Mouse (Mus musculus) NIH3T3 (cell line): ENCODE results near the gene Uba7.

ENCODE experiments used
- DNase-seq: peaks from one replicate; pipeline ENCODE4 v3.0.0-alpha.2; 2012; ENCODE audit warnings: low read depth

Gene Uba7

GRCm38 (mm10) chr9:107961881-107962280 lies 13.4 kb upstream of the Uba7 start:
- peak; percentile 83 for DNase-seq

DNA sequence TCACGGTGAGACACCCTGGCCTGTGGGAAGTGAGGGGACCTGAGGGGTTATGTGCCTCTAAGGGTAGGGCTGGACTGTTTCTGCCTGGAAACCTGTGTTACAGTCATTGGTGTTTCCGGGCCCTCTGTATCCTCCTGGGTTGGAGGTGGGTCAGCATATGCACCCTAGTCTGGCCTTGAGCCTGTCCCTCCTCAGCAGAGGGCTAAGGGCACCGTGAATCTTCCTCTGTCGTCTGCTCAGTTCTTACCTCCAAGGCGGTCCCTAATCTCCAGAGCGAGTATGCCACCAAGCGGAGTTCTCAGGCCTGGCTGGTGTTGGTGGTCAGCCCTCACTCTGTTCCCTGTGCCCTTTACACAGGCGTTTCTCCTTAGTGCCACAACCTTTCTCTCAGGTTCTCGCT lies 12.4 kb upstream of the Uba7 start:
- DNase-seq = no peak

DNA sequence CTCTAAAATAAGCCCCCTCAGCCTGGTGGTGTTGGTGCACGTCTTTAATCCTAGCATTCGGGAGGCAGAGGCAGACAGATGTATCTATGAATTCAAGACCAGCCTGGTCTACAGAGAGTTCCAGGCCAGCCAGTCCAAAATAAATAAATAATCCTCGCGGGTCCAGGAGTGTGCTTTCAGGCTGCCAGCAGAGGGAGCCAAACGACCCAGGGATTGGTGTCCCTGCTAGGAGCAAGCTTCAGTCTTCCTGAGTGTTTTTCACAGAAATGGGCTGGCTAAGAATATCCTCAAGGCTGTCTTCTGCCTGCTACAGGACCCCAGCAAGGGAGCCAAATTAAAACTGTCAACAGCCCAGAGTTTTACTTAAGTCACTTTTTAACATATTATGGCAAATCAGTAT lies 11.6 kb upstream of the Uba7 start:
- DNase-seq = peak; percentile 93

DNA sequence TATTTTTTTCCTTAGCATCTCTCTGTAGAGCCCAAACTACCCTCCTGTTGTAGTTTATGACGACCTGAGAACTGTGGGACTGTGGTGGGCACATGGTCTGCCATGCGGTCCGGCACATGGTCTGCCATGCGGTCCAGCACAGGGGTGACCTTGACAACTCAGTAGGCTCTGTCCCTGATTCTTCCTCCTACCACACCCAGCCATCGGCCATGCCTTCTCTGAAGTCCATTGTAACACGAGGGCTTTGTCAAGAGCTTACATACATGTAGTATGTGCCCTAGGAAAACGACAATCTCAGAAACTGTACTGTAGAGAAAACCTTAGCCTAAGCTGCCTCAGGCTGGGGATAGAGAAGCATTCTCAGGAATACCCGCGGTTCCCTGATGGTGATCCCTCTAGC lies 10.6 kb upstream of the Uba7 start:
- no peak for DNase-seq

DNA sequence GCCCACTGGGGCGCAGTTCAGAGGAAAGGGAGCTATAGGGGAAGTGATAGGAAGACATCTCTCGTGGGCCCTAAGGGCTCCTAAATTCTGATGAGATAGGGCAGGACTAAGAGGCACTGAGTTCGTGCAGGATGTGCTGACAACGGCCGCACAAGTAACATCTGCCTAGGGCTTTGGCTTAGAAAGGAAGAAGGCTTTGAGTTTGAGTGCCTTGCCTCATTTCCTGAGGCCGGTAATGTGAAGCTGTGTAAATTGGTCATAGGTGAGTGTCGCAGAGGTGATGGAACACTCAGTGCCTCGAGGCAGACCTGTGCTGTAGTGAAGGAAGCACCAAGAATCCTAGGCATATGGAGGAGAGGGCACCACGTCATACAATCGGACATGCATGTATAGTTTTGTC lies 8.6 kb upstream of the Uba7 start:
- no peak for DNase-seq

DNA sequence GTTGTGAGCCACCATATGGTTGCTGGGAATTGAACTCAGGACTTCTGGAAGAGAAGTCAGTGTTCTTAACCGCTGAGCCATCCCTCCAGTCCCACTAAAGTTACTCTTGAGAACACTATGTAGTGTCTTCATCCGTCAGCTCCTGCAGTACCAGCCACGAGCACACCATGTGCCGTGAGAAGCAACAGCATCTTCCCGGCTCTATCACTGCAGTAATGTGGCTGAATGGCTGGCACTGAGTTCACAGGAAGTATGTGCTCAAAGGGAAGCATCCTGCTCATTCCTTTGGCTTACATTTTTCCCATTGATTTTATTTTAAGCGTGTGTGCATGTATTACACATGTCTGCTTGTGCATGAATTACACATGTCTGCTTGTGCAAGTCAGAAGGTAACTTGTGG lies 7.9 kb upstream of the Uba7 start:
- DNase-seq = no peak

DNA sequence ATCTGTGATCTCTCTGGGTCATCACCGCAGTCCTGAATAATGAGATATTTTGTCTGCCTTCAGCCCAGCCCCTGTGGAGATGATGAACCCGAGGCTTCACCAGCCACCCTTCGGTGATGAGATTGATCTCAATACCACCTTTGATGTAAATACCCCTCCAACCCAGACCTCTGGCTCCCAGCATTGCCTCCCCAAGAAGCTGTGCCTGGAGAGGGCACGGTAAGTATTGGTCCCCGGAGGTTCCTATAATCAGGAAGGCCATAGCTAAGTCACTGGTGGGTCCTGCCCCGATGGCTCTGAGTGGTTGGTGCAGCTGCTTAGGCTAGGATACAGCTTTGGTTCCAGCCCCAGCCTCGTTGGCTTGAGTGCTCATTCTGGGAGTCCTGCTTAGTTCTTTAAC lies 6.8 kb upstream of the Uba7 start:
- no peak for DNase-seq

DNA sequence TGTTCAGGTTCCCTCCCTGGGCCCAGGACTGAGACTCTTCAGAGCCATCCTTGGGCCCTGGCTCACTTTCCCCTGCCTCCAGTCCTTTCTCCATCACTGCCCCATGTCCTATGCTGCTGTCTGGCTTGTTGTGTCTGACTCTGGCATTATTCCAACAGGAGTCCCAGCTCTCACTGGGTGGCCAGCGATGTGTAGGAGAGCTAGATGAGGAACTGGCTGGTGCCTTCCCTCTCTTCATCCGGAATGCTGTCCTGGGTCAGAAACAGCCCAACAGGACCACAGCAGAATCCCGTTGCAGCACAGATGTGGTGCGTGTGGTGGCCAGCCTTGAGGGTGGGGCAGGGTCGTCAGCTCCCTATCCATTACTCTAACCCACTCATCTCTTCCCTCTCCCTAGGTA lies 5.0 kb upstream of the Uba7 start:
- DNase-seq = no peak

GRCm38 (mm10) chr9:107971690-107972541 lies 3.4 kb upstream of the Uba7 start:
- DNase-seq = no peak

- DNase-seq = peak; percentile 16
These were observed 674 bp upstream of the Uba7 start for GRCm38 (mm10) chr9:107974491-107975171.

- DNase-seq = no peak
These were observed 3.5 kb downstream of the Uba7 start for GRCm38 (mm10) chr9:107978815-107979214.

DNA sequence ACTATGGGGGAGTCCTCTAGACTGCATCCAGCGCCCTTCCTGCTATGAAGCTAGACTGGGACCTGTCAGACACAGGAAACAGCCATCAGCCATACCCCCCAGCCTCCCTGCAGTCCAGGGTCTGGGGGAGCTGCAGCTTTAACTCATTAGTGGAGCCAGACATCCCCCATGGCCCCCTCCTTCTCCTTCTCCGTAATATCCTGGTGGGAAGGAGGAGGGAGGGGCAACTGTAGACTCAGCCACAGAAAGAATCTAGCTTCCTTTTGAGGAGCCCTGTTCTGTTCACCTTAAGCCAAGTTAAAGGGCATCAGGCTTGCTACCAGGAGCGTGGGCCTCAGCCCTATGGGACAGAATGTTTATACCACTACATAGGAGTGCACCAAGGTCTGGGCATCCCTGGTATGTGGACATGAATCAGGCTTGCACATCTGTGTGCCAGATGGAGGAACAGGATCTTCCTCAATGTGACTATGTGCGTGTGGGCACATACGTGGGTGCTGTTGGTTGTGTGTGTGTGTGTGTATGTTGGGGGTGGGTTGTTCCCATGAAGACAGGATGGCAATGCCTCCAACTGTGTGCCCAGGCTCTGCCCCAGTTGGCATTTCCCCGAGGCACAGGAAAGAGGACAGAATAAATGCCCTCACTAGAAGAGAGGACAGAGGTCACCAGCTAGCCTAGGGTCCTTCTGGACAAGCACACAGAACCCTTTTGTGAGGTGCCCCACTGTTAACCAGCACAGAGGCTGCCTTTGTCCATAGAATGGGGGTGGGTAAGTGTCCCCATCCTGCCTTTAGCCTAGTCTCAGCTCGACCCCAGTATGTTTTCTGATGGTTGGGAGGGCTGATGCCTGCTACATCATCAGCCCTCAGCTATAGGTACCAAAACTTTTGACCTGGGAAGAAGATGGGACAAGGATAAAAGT lies 6.6 kb downstream of the Uba7 start:
- peak; percentile 56 for DNase-seq

GRCm38 (mm10) chr9:107982681-107983346 lies 7.5 kb downstream of the Uba7 start, which contains the start of gene Gm20661:
Gene Gm20661, plus strand, starts transcription at chr9:107983058.
- DNase-seq = peak; percentile 32

- peak; percentile 59 for DNase-seq
These were observed 8.2 kb downstream of the Uba7 start for GRCm38 (mm10) chr9:107983421-107983890.

GRCm38 (mm10) chr9:107984052-107984753 lies 8.9 kb downstream of the Uba7 start:
- DNase-seq = no peak

- DNase-seq = no peak
These were observed 9.4 kb downstream of the Uba7 start for GRCm38 (mm10) chr9:107984754-107985055.

DNA sequence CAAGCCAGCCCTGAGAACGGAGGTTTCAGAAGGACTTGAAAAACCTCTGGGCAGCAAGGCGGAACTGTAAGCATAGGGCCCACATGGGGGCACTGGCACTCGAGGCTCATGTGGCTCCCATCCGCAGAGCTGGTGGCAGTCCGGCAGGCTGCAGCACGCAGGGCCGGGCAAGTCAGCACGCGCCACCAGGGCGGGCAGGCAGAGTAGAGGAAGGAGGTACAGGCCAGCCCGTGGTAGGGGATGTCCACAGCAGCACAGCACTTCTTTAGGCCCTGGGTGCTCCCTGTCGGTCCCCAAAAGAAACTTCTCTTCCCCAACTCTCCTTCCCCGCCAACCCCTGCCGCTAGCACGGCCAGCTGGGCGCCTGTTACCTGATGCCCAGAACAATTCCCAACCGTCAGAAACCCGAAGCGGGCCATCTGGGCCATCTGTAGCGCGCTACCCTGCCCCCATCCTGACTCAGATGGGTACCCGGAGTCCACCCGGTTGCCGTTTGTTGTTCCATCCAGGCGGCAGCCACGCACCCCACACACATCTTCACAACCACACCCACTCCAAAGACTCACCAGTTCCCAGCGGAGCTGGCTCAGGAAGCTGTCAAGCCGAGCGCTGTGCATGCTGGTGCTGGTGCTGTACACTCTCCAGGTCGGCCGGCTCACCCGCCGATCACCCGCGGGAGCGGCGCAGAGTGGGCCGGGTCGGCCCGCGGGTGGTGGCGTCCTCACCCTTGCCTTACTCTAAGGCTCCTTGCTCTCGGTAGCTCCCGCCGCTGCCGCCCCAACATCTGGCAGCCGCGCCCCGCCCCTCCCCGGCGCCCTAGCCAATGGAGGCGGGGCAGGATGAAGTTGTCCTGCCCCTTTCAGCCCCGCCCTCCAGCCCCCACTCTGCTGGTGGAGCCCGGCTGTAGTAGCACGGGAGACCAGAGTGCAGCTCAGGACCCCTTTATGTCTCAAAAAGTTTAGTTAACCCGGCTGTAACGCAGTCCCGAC lies 10.1 kb downstream of the Uba7 start, which contains the start of gene Inka1:
Inka1 (minus strand) TSS at position 749 of the 989 bp plus-strand sequence.
- peak; percentile 92 for DNase-seq

DNA sequence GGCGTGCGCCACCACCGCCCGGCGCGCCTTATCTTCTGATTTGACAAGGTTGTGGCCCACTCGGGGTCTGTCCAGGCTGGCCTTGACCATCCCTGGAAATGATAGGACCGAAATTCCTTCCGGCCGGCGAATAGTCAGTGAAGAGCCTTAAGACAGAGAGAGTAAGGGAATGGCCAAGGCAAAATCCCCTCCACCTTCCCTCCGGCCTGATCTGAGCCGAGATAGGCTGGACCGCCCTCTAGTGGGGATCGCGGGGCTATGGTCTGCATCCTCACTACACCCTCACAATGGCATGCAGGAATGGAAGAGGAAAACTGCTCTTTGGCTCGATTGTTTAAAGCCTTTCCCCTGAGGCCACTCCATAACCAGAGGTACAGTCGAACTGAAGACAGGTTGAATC lies 11.1 kb downstream of the Uba7 start:
- peak; percentile 89 for DNase-seq

- DNase-seq = peak; percentile 72
These were observed 12.6 kb downstream of the Uba7 start for GRCm38 (mm10) chr9:107987950-107988349.

- peak; percentile 47 for DNase-seq
These were observed 16.9 kb downstream of the Uba7 start, which contains the start of gene Cdhr4 for GRCm38 (mm10) chr9:107992197-107992596. Gene Cdhr4, plus strand, starts transcription at chr9:107992497.
